Mouse (Mus musculus) limb, embryonic 13.5 days (tissue): Measurements from ENCODE around the gene Lrrc46. TPM values are rescaled to one million over a fixed set of nuclear protein-coding genes. Genes with fewer than 3 reads are reported as not detected.

Experiments
- ATAC-seq: fragments of 200-750 bp; cut with Nextera tagmentation; 2 replicates; pipeline ENCODE4 v1.8.0; 2017; ENCODE audit warnings: low read depth, moderate number of reproducible peaks, moderate TSS enrichment; ENCODE audit not compliant: low FRiP score
- H3K27ac ChIP-seq: fragments of 300-500 bp; sonication (generic); 2 replicates; pipeline ENCODE4 v1.5.1; 2015; ENCODE audit warnings: inconsistent platforms, mild to moderate bottlenecking, moderate library complexity
- H3K27me3 ChIP-seq: fragments of 300-500 bp; sonication (generic); 2 replicates; pipeline ENCODE4 v1.6.1; 2015; ENCODE audit warnings: mild to moderate bottlenecking, inconsistent platforms
- H3K36me3 ChIP-seq: fragments of 300-500 bp; sonication (generic); 2 replicates; pipeline ENCODE4 v1.6.1; 2015; ENCODE audit warnings: inconsistent platforms, mild to moderate bottlenecking, moderate library complexity
- H3K4me1 ChIP-seq: fragments of 300-500 bp; sonication (generic); 2 replicates; pipeline ENCODE4 v1.6.1; 2015; ENCODE audit warnings: inconsistent platforms
- H3K4me2 ChIP-seq: fragments of 300-500 bp; sonication (generic); replicated peaks from 2 replicates; pipeline ENCODE4 v1.6.1; 2015; ENCODE audit warnings: inconsistent platforms, mild to moderate bottlenecking, moderate library complexity
- H3K4me3 ChIP-seq: fragments of 300-500 bp; sonication (generic); 2 replicates; pipeline ENCODE4 v1.5.1; 2015; ENCODE audit warnings: moderate library complexity, mild to moderate bottlenecking, inconsistent platforms
- H3K9ac ChIP-seq: fragments of 300-500 bp; sonication (generic); 2 replicates; pipeline ENCODE4 v1.6.1; 2015; ENCODE audit warnings: mild to moderate bottlenecking, inconsistent platforms
- H3K9me3 ChIP-seq: fragments of 300-500 bp; sonication (generic); 2 replicates; pipeline ENCODE4 v1.6.1; 2016; ENCODE audit warnings: inconsistent platforms
- WGBS: fragments of 180-500 bp; shearing (Covaris S2); methylation state at CpG from one replicate; pipeline ENCODE4 v1.1.7; 2015; 5-methylcytosine and 5-hydroxymethylcytosine counted together
- polyA plus RNA-seq: library from polyadenylated mRNA; unstranded; fragments of >200 nt; fragmentation: Nextera tagmentation; extraction: Ambion mirVana; gene quantifications from 2 replicates; pipeline ENCODE4 v1.2.1, GENCODE M21; 2015

Gene Lrrc46
- 0.92 and 0.98 TPM in 2 replicates for polyA plus RNA-seq

GRCm38 (mm10) chr11:97041022-97041899 lies at the start of gene Lrrc46, which contains the start of gene Mrpl10:
Gene Lrrc46, minus strand, starts transcription at chr11:97041407.
Gene Mrpl10, plus strand, starts transcription at chr11:97041560.
- peak; percentile 94 for ATAC-seq
- under 1% methylated on average over 48 of the region's 48 CpGs for WGBS

GRCm38 (mm10) chr11:97086365-97086764 lies 45.2 kb upstream of the Lrrc46 start:
- Histone ChIP-seq H3K9ac (no peak overlapping the region), H3K9me3 (peaks cover 9% of the 10 kb centered on the region), H3K27ac (no peak overlapping the region), H3K27me3 (peaks cover 17% of the 10 kb centered on the region; the same call in 1 of the 2 replicates), H3K36me3 (no peaks in the 10 kb centered on the region), H3K4me3 (no peak overlapping the region), H3K4me2 (no peak overlapping the region), H3K4me1 (peaks cover 14% of the 10 kb centered on the region)
- ATAC-seq, result no peak
- WGBS, result 70% methylated on average over 6 of the region's 6 CpGs

More at GRCm38 (mm10) chr11:97041022-97041899, at the start of gene Lrrc46, which contains the start of gene Mrpl10:
- Histone ChIP-seq H3K4me1 (peaks cover 13% of the 10 kb centered on the region), H3K27ac (0 out of 2 replicates have a peak within 1 kb of the TSS, but pooled peaks have one; percentile 55), H3K9ac (peak within 1 kb of the TSS; percentile 91), H3K9me3 (no peaks in the 10 kb centered on the region), H3K4me2 (peak within 1 kb of the TSS; percentile 89), H3K27me3 (no peaks in the 10 kb centered on the region), H3K36me3 (peaks cover 22% of the 10 kb centered on the region), H3K4me3 (peak within 1 kb of the TSS; percentile 82)

GRCm38 (mm10) chr11:97084821-97085505 lies 43.8 kb upstream of the Lrrc46 start:
- Histone ChIP-seq H3K9me3 (peaks cover 9% of the 10 kb centered on the region), H3K27ac (no peak overlapping the region), H3K27me3 (peaks cover 17% of the 10 kb centered on the region; the same call in 1 of the 2 replicates), H3K4me1 (peaks cover 14% of the 10 kb centered on the region), H3K9ac (no peak overlapping the region), H3K36me3 (no peaks in the 10 kb centered on the region), H3K4me2 (no peak overlapping the region), H3K4me3 (no peak overlapping the region)
- WGBS, result 85% methylated on average over 15 of the region's 15 CpGs
- ATAC-seq, result no peak

GRCm38 (mm10) chr11:97083401-97084140 lies 42.4 kb upstream of the Lrrc46 start:
- whole genome bisulfite sequencing, result 16% methylated on average over 22 of the region's 22 CpGs
- ATAC-seq, result no peak; the same call in 1 of the 2 replicates
- peak overlapping the region; percentile 45; the same call in 1 of the 2 replicates for H3K9ac ChIP-seq
- no peaks in the 10 kb centered on the region for H3K36me3 ChIP-seq
- no peak overlapping the region for H3K27ac ChIP-seq
- H3K27me3 ChIP-seq, result peaks cover 17% of the 10 kb centered on the region; the same call in 1 of the 2 replicates
- peak overlapping the region; percentile 7; the same call in 1 of the 2 replicates for H3K4me3 ChIP-seq
- H3K9me3 ChIP-seq, result peaks cover 1% of the 10 kb centered on the region
- peak overlapping the region; percentile 52 for H3K4me2 ChIP-seq
- peaks cover 14% of the 10 kb centered on the region for H3K4me1 ChIP-seq

- no peak for ATAC-seq
- WGBS, result 37% methylated on average over 11 of the region's 11 CpGs
- Histone ChIP-seq H3K27me3 (peaks cover 17% of the 10 kb centered on the region; the same call in 1 of the 2 replicates), H3K9me3 (no peaks in the 10 kb centered on the region), H3K27ac (no peak overlapping the region), H3K4me3 (no peak overlapping the region), H3K4me2 (peak overlapping the region; percentile 52; the same call in 1 of the 2 replicates), H3K36me3 (no peaks in the 10 kb centered on the region), H3K4me1 (peaks cover 14% of the 10 kb centered on the region), H3K9ac (no peak overlapping the region)
These were observed 41.8 kb upstream of the Lrrc46 start for GRCm38 (mm10) chr11:97082977-97083376.

- Histone ChIP-seq H3K4me1 (peaks cover 14% of the 10 kb centered on the region), H3K27me3 (peaks cover 17% of the 10 kb centered on the region; the same call in 1 of the 2 replicates), H3K4me2 (no peak overlapping the region), H3K27ac (no peak overlapping the region), H3K4me3 (no peak overlapping the region), H3K9me3 (no peaks in the 10 kb centered on the region), H3K9ac (no peak overlapping the region), H3K36me3 (no peaks in the 10 kb centered on the region)
- no peak for ATAC-seq
- 35% methylated on average over 9 of the region's 9 CpGs for WGBS
These were observed 39.1 kb upstream of the Lrrc46 start for GRCm38 (mm10) chr11:97080291-97080690.

GRCm38 (mm10) chr11:97078751-97079150 lies 37.5 kb upstream of the Lrrc46 start:
- no peak overlapping the region for H3K4me2 ChIP-seq
- 51% methylated on average over 4 of the region's 4 CpGs for WGBS
- peaks cover 7% of the 10 kb centered on the region for H3K4me1 ChIP-seq
- H3K36me3 ChIP-seq, result no peaks in the 10 kb centered on the region
- H3K9ac ChIP-seq, result no peak overlapping the region
- no peak overlapping the region for H3K4me3 ChIP-seq
- H3K9me3 ChIP-seq, result no peaks in the 10 kb centered on the region
- 0 out of 2 replicates have a peak, but pooled peaks cover 5% of the 10 kb centered on the region for H3K27me3 ChIP-seq
- no peak for ATAC-seq
- no peak overlapping the region for H3K27ac ChIP-seq

- Histone ChIP-seq H3K9me3 (no peaks in the 10 kb centered on the region), H3K27ac (no peak overlapping the region), H3K27me3 (no peaks in the 10 kb centered on the region), H3K9ac (no peak overlapping the region), H3K36me3 (no peaks in the 10 kb centered on the region), H3K4me2 (no peak overlapping the region), H3K4me1 (no peaks in the 10 kb centered on the region), H3K4me3 (no peak overlapping the region)
- WGBS, result 69% methylated on average over 8 of the region's 8 CpGs
- ATAC-seq, result no peak
These were observed 33.0 kb upstream of the Lrrc46 start for GRCm38 (mm10) chr11:97074235-97074634.

- no peaks in the 10 kb centered on the region for H3K27me3 ChIP-seq
- no peak overlapping the region for H3K4me2 ChIP-seq
- H3K36me3 ChIP-seq, result peaks cover 15% of the 10 kb centered on the region
- H3K9me3 ChIP-seq, result no peaks in the 10 kb centered on the region
- no peak overlapping the region for H3K9ac ChIP-seq
- WGBS, result 34% methylated on average over 3 of the region's 3 CpGs
- no peak overlapping the region for H3K27ac ChIP-seq
- no peak overlapping the region for H3K4me3 ChIP-seq
- no peaks in the 10 kb centered on the region for H3K4me1 ChIP-seq
- ATAC-seq, result no peak
These were observed 31.3 kb upstream of the Lrrc46 start for GRCm38 (mm10) chr11:97072533-97072932.

- H3K27me3 ChIP-seq, result no peaks in the 10 kb centered on the region
These were observed 29.9 kb upstream of the Lrrc46 start for GRCm38 (mm10) chr11:97071129-97071528.

GRCm38 (mm10) chr11:97069770-97070169 lies 28.6 kb upstream of the Lrrc46 start:
- H3K9me3 ChIP-seq, result no peaks in the 10 kb centered on the region
- no peaks in the 10 kb centered on the region for H3K4me1 ChIP-seq
- H3K4me3 ChIP-seq, result no peak overlapping the region
- H3K27ac ChIP-seq, result no peak overlapping the region
- no peak overlapping the region for H3K4me2 ChIP-seq
- WGBS, result 84% methylated on average over 2 of the region's 2 CpGs
- H3K36me3 ChIP-seq, result peaks cover 33% of the 10 kb centered on the region
- H3K27me3 ChIP-seq, result no peaks in the 10 kb centered on the region
- ATAC-seq, result no peak
- no peak overlapping the region for H3K9ac ChIP-seq

More at GRCm38 (mm10) chr11:97071129-97071528, 29.9 kb upstream of the Lrrc46 start:
- Histone ChIP-seq H3K9me3 (no peaks in the 10 kb centered on the region), H3K27ac (no peak overlapping the region), H3K4me1 (no peaks in the 10 kb centered on the region), H3K4me2 (no peak overlapping the region), H3K36me3 (peaks cover 25% of the 10 kb centered on the region), H3K9ac (no peak overlapping the region), H3K4me3 (no peak overlapping the region)
- WGBS, result 64% methylated on average over 1 of the region's 1 CpGs
- no peak for ATAC-seq
